Mouse (Mus musculus) lung, embryonic 15.5 days (tissue): ENCODE measurements around the gene Elovl7. TPM values are rescaled to one million over a fixed set of nuclear protein-coding genes. Genes with fewer than 3 reads are reported as not detected.

Experiments used
- ATAC-seq: fragments of 200-750 bp; cut with Nextera tagmentation; 2 replicates; pipeline ENCODE4 v1.8.0; 2017; ENCODE audit warnings: moderate number of reproducible peaks, borderline replicate concordance; ENCODE audit not compliant: low FRiP score, low TSS enrichment; ENCODE audit errors: extremely low read depth
- H3K27ac ChIP-seq: fragments of 300-500 bp; sonication (generic); 2 replicates; pipeline ENCODE4 v1.5.1; 2015; ENCODE audit warnings: moderate library complexity, mild to moderate bottlenecking, inconsistent platforms
- H3K27me3 ChIP-seq: fragments of 300-500 bp; sonication (generic); 2 replicates; pipeline ENCODE4 v1.6.1; 2015; ENCODE audit warnings: inconsistent platforms
- H3K36me3 ChIP-seq: fragments of 300-500 bp; sonication (generic); 2 replicates; pipeline ENCODE4 v1.6.1; 2015; ENCODE audit warnings: inconsistent platforms
- H3K4me1 ChIP-seq: fragments of 300-500 bp; sonication (generic); 2 replicates; pipeline ENCODE4 v1.6.1; 2015; ENCODE audit warnings: inconsistent platforms
- H3K4me2 ChIP-seq: fragments of 300-500 bp; sonication (generic); 2 replicates; pipeline ENCODE4 v1.6.1; 2015; ENCODE audit warnings: inconsistent platforms, mild to moderate bottlenecking, moderate library complexity
- H3K4me3 ChIP-seq: fragments of 300-500 bp; sonication (generic); 2 replicates; pipeline ENCODE4 v1.5.1; 2015; ENCODE audit warnings: mild to moderate bottlenecking, inconsistent platforms
- H3K9ac ChIP-seq: fragments of 300-500 bp; sonication (generic); 2 replicates; pipeline ENCODE4 v1.6.1; 2015; ENCODE audit warnings: inconsistent platforms
- H3K9me3 ChIP-seq: fragments of 300-500 bp; sonication (generic); 2 replicates; pipeline ENCODE4 v1.6.1; 2016; ENCODE audit warnings: inconsistent platforms
- WGBS: fragments of 180-500 bp; shearing (Covaris S2); methylation state at CpG from one replicate; pipeline ENCODE4 v1.1.7; 2015; 5-methylcytosine and 5-hydroxymethylcytosine counted together
- polyA plus RNA-seq: library from polyadenylated mRNA; unstranded; fragments of >200 nt; fragmentation: Nextera tagmentation; extraction: Ambion mirVana; gene quantifications from 2 replicates; pipeline ENCODE4 v1.2.1, GENCODE M21; 2015

The Elovl7 gene
- polyA plus RNA-seq, 1 experiment from 2014 or later: 11.5 TPM

DNA sequence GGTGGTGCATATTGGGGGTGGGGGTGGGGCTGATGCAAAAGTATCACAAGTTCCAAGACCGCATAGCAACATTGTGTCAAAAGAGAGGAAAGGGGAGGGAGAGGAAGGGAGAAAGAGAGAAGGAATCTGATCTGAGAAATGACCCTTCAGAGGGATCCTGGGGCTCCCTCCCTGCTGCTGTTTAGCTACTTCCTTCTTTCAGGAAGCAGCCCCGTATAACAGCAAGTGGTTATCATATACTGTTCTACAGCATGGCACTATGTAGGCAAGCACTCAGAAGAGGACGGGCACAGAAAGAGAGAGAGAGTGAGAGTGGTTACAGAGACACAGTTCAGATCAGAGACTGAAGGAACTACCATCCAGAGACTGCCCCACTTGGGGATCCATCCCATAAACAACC is 73.7 kb downstream of the Elovl7 start:
- no peaks in the 10 kb centered on the region for H3K27me3 ChIP-seq
- H3K27ac ChIP-seq: no peak overlapping the region
- no peak overlapping the region for H3K4me3 ChIP-seq
- WGBS: 37% methylated on average over 3 of the region's 3 CpGs
- no peaks in the 10 kb centered on the region for H3K4me1 ChIP-seq
- ATAC-seq: no peak
- H3K4me2 ChIP-seq: no peak overlapping the region
- H3K36me3 ChIP-seq: no peaks in the 10 kb centered on the region
- H3K9me3 ChIP-seq: no peaks in the 10 kb centered on the region
- H3K9ac ChIP-seq: no peak overlapping the region

DNA sequence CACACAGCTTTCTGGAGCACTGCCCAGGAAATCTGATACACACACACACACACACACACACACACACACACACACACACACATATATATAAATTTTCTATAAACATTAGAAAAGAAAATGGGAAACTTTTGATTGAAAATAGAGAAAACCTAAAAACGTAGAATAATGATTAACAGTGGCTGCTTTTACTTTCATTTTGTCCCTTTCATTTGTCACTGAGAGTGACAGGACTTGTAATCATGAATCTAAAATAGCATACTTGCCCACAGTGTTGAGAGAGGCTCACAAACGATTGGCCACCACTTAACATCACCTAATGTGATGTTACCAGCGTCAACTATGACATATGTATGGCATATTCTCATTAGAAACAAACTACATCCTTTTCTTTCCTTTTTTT is 75.2 kb downstream of the Elovl7 start:
- WGBS: 58% methylated on average over 3 of the region's 3 CpGs
- no peaks in the 10 kb centered on the region for H3K27me3 ChIP-seq
- ATAC-seq: no peak

DNA sequence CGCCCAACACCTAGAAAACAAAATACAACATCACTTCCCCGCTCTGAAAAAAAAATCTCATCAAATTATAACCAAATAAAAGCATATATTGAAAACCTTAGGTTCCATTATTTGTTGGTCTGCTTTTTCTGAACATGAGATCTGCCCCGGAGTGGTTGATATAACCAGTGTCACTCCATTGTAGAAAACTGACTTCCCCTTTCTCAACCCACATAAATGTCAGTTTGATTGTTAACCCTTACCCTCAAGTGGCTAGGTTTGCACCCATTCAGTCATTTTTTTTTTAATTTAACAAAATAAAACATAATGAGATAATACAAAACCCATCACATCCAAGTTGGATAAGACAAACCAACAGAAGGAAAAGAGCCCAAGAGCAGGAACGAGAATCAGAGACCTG is 76.1 kb downstream of the Elovl7 start:
- no peaks in the 10 kb centered on the region for H3K9me3 ChIP-seq
- H3K36me3 ChIP-seq: no peaks in the 10 kb centered on the region
- no peak overlapping the region for H3K4me3 ChIP-seq
- H3K4me2 ChIP-seq: no peak overlapping the region
- 86% methylated on average over 4 of the region's 4 CpGs for WGBS
- no peak overlapping the region for H3K27ac ChIP-seq
- H3K4me1 ChIP-seq: no peaks in the 10 kb centered on the region
- ATAC-seq: no peak
- no peaks in the 10 kb centered on the region for H3K27me3 ChIP-seq
- no peak overlapping the region for H3K9ac ChIP-seq

More for the DNA sequence above, 75.2 kb downstream of the Elovl7 start:
- Histone ChIP-seq H3K27ac (no peak overlapping the region), H3K4me2 (no peak overlapping the region), H3K4me1 (no peaks in the 10 kb centered on the region), H3K36me3 (no peaks in the 10 kb centered on the region), H3K9ac (no peak overlapping the region), H3K4me3 (no peak overlapping the region), H3K9me3 (no peaks in the 10 kb centered on the region)

DNA sequence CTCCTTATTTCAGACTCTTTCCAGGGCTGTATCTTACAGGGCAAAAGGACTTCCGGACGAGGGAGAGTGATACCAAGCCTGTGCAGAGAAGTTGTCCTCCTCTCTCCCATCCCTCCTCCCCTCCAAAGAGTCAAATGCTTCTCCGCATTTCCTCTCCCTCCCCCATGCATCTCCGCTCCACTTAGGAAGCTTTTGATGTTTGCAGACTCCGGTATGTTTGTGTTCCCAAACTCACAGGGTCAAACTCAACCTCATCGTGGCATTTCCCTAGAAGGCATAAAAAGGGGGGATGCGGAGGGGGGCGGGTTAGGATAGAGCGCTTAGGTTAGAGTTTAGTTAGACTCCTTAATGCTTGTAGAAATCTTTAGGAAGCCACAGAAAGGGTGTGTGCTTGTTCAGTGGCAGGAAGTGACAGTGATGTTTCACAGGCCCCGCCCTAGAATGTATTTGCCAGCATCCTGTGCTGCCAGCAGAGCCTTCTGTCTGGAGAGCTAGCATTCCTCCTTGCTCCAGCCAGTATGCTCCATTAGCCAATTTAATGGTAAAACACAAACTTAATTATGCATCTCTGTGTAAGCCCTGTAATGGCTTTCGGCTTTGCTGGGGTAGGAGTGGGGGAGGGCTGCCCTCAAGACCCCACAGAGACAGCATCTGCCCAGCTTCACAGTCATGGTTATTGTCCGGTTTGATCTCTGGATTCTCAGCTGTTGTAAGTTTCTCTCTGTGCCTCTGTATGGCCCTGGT is 83.3 kb downstream of the Elovl7 start:
- WGBS: 3% methylated on average over 12 of the region's 12 CpGs
- no peaks in the 10 kb centered on the region for H3K36me3 ChIP-seq
- peak overlapping the region; percentile 36; the same call in 1 of the 2 replicates for H3K9ac ChIP-seq
- H3K27ac ChIP-seq: peak overlapping the region; percentile 90
- H3K4me1 ChIP-seq: peaks cover 27% of the 10 kb centered on the region
- no peaks in the 10 kb centered on the region for H3K27me3 ChIP-seq
- ATAC-seq: peak; percentile 89
- H3K9me3 ChIP-seq: no peaks in the 10 kb centered on the region
- H3K4me3 ChIP-seq: peak overlapping the region; percentile 35
- peak overlapping the region; percentile 56 for H3K4me2 ChIP-seq

DNA sequence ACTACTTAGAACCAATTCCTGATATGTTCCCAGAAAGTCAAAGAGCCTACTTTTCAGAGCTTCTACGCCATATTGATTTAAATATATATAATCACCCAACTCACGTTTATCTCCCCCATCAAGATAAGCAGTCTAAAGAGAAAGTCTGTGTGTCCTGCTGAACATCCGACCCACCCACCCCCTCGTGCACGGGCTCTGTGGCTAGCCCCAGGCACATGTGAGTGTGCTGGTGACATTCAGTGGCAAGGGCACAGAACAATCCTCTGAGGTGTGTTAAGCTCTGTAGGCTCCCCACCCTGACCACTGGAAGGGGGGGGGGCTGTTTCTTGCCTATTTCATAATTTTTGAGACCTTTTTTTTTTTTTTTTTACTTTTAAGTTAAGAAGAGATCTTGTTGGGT is 84.0 kb downstream of the Elovl7 start:
- Histone ChIP-seq H3K9me3 (no peaks in the 10 kb centered on the region), H3K27ac (peak overlapping the region; percentile 90), H3K4me1 (peaks cover 27% of the 10 kb centered on the region), H3K36me3 (no peaks in the 10 kb centered on the region), H3K27me3 (no peaks in the 10 kb centered on the region), H3K4me2 (no peak overlapping the region), H3K9ac (no peak overlapping the region), H3K4me3 (no peak overlapping the region)
- WGBS: 32% methylated on average over 5 of the region's 5 CpGs
- no peak for ATAC-seq

DNA sequence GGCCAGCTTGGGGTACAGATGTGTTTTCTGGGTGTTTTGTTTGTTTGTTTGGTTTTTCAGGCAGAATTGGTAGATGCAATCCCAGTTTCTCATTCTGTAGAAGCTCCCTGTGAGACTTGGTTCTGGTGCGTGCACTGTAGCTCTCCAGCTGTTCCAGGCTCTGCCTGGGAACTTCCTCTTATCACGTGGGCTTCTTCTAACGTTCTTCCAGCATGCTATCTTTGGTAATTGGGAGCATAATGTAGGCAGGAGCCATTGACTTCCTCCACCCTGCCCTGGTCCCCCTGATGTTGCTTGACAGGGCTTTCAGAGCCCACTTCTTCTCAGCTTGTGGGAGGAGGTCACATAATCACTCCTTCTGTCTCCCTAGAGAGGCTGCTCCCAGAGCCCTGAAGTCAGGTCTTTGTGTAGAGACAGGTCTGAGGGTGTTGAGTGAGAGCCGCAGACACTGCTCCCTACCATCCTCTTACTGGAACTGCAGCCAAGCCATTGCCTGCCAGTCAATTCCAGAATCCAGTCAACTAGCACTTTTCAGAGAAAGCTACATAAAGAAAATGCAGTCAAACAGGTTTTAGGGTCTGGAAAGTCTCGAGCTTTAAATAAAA is 86.2 kb downstream of the Elovl7 start:
- Histone ChIP-seq H3K27ac (peak overlapping the region; percentile 77), H3K4me2 (no peak overlapping the region), H3K4me3 (no peak overlapping the region), H3K4me1 (peaks cover 27% of the 10 kb centered on the region), H3K9ac (no peak overlapping the region), H3K36me3 (no peaks in the 10 kb centered on the region), H3K27me3 (no peaks in the 10 kb centered on the region), H3K9me3 (no peaks in the 10 kb centered on the region)
- WGBS: 10% methylated on average over 5 of the region's 5 CpGs
- ATAC-seq: peak; percentile 47; the same call in 1 of the 2 replicates

DNA sequence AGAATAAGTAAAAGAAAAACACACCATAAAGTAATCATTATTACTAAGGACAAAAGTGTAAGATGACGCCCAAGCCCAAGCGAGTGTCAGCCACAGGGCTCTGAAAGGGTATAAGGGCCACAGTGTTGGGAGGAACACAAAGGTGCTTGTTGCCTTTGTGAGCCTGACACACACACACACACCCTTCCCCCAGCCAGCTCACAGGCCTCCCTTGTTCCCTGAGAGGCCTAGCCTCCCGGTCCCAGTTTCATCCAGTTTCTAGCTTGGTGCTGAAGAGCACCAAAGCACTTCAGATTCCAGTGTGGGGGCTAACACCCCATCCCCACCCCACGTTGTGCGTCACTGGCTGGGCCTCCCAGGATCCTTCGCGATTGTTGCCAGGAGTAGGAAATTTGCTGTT is 87.2 kb downstream of the Elovl7 start:
- Histone ChIP-seq H3K9ac (no peak overlapping the region; the same call in 1 of the 2 replicates), H3K9me3 (no peaks in the 10 kb centered on the region), H3K4me3 (no peak overlapping the region), H3K4me1 (peaks cover 27% of the 10 kb centered on the region), H3K4me2 (no peak overlapping the region), H3K27ac (peak overlapping the region; percentile 60), H3K36me3 (no peaks in the 10 kb centered on the region), H3K27me3 (no peaks in the 10 kb centered on the region)
- 0 out of 2 replicates have a peak, but pooled peaks have one; percentile 19 for ATAC-seq
- 35% methylated on average over 7 of the region's 7 CpGs for WGBS

DNA sequence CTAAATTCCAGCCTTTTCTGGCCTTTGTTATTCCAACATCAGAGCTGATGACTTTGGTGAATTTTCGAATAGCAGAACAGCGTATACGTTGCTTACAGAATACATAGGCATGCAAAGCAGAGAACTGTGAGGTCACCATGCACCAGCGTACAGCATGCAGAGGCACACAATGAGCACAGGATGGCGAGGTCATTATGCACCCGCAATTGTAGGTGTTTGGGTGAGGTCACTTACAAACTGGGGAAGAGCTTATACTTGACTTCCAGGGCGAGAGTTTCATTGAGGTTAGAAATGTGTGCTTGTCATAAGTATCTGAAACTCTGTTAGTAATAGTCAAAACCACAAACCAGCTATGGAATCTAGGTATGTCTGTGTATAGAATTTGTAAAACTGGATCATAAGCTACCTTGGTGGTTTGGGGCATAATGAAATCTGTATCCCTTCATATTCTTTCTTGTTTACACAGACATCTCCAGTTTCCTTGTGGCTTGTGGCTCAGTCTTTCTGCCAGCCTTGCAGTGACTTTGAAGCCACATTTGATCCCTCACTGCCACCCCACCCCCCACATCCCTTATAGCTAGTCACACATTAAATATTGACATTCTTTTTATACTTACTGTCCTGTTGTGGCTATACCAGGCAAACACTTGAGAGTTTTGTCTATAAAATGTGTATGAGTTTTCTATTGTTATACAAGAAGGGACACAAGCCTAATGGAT is 88.9 kb downstream of the Elovl7 start:
- Histone ChIP-seq H3K36me3 (no peaks in the 10 kb centered on the region), H3K27me3 (no peaks in the 10 kb centered on the region), H3K4me1 (peaks cover 13% of the 10 kb centered on the region), H3K27ac (no peak overlapping the region), H3K4me2 (no peak overlapping the region), H3K4me3 (no peak overlapping the region), H3K9ac (no peak overlapping the region), H3K9me3 (no peaks in the 10 kb centered on the region)
- 68% methylated on average over 7 of the region's 7 CpGs for WGBS
- ATAC-seq: no peak

DNA sequence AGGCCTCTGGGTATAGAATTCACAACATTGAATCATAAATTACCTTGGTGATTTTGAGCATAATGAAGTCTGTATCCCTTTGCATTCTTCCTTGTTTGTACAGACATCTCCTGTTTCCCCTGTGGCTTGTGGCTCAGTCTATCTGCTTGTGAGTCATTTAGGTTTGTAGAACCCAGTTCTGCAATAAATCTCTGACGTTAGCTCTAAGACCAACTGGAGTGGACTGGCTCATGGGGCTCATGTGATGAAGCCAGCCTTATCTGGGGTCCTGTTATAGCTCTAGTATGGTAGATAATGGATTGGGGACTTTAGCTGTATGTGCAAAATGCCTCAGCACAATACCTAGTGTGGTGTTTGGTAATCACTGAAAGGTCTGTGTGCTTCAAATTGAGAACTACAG is 89.6 kb downstream of the Elovl7 start:
- H3K27ac ChIP-seq: no peak overlapping the region
- ATAC-seq: no peak
- H3K4me1 ChIP-seq: peaks cover 11% of the 10 kb centered on the region
- H3K4me3 ChIP-seq: no peak overlapping the region
- no peak overlapping the region for H3K9ac ChIP-seq
- WGBS: 46% methylated on average over 1 of the region's 1 CpGs
- no peaks in the 10 kb centered on the region for H3K9me3 ChIP-seq
- H3K4me2 ChIP-seq: no peak overlapping the region
- no peaks in the 10 kb centered on the region for H3K36me3 ChIP-seq
- no peaks in the 10 kb centered on the region for H3K27me3 ChIP-seq

DNA sequence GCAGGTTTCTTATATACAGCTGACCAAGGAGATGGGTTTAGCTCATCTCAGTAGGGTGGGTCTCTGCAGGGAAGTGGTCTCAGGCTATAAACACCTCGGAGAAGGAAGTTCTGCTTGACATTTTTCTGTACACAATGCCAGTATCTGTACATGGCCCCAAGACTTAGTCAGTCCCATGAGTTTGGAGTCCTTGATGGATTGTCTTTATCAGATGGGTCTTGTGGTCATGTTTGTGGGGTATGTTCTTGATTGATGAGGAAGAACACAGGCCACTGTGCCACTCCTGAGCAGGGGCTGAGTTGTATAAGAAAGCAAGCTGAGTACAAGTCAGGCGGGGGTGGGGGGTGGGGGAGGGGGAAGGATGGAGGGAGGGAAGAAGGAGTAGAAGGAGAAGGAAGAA is 90.5 kb downstream of the Elovl7 start:
- ATAC-seq: no peak
- H3K9ac ChIP-seq: no peak overlapping the region
- no peak overlapping the region for H3K4me2 ChIP-seq
- H3K4me1 ChIP-seq: peaks cover 11% of the 10 kb centered on the region
- WGBS: 27% methylated on average over 2 of the region's 2 CpGs
- no peaks in the 10 kb centered on the region for H3K36me3 ChIP-seq
- H3K27ac ChIP-seq: no peak overlapping the region
- no peaks in the 10 kb centered on the region for H3K9me3 ChIP-seq
- no peaks in the 10 kb centered on the region for H3K27me3 ChIP-seq
- H3K4me3 ChIP-seq: no peak overlapping the region

DNA sequence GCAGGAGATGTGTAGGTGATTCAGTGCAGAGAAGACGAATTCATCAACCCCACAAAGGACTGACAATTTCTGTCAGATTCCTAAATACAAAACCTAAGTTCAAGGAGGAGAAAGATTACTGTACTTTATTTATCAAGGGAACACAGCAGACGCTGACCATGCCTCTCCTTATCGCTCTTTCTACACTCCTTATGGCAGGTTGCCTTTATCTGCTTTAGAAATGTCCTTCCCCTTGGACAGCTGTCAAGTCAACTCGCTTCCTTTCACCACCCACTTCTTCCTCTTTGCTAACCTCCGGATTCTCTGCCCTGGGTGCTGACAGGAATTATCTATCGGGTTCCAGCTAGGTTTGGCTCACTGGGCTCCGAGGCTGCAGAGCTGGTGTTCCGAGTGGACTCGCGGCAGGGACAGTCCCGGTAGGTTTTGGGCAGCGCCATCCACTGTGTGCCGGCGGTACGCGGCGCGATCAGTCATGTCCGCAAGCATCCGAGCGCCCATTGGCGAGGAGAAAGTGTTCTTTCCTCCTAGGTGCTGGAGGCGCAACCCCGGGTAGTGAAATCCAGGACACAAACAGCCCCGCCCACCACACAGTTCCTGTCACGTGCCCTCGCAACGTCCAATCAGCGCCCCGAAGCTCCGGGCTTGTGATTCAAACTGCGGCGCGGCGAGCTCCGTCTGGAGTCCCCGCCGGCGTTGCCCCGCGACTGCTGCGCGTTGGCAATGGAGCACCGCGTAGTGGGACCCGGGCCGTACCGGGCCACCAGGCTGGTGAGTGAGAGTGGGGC is 101.7 kb downstream of the Elovl7 start, which contains the start of gene Depdc1b:
Depdc1b (plus strand) TSS at position 631 of the 785 bp plus-strand sequence.
- H3K36me3 ChIP-seq: no peaks in the 10 kb centered on the region
- H3K9me3 ChIP-seq: no peaks in the 10 kb centered on the region
- peak within 1 kb of the TSS; percentile 68 for H3K9ac ChIP-seq
- H3K4me1 ChIP-seq: peaks cover 17% of the 10 kb centered on the region
- H3K27ac ChIP-seq: peak within 1 kb of the TSS; percentile 87
- H3K27me3 ChIP-seq: no peaks in the 10 kb centered on the region
- H3K4me2 ChIP-seq: peak within 1 kb of the TSS; percentile 94
- peak within 1 kb of the TSS; percentile 92 for H3K4me3 ChIP-seq
- WGBS: under 1% methylated on average over 48 of the region's 48 CpGs
- ATAC-seq: peak; percentile 96
